Mouse (Mus musculus): ENCODE data around the gene Tmem202. TPM values are rescaled to one million over a fixed set of nuclear protein-coding genes. Genes with fewer than 3 reads are reported as not detected.

Tmem202 gene
- polyA plus RNA-seq, 1 experiment = not detected

DNA sequence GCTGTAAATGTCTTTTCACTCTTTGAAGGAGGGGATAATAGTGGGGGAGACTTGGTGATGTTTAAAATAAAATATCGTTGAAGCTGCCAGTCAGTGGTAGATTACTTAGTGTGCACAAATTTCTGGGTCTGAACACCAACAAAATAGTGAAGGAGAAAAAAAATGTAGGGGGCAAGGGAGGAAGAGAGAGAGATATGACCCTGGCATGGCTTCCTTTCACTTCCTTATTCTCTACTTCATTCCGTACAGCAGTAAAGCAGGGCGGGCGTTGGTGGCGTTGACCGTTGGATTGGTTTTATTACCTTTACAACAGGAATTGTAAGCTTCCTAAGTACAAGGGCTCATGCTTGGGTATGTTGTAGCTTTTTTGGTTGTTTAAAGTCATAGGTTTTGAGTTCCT lies 2.0 kb upstream of the Tmem202 start:
- DNase-seq (ENCODE audit: low read depth, low spot score) = no peak
- 31% methylated on average over 6 of the region's 6 CpGs for WGBS

DNA sequence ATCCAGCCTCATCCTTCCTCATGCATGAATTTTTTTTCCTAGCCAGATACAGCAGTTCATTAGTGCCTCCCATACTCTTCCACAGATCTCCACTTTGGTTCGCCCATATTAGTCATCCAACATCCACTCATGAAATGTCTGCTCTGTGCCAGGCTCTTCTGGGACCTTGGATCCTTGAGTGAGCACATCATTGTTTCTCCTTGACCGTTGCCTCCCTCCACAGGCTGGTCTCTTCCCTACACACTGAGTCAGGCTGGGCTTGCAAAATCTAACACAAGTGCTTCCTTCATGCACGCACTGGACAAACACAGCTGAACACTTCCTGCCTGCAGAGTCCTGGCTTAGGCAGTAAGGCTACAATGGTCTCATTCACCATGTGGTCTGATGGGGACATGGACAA lies 2.0 kb downstream of the Tmem202 start:
- WGBS = 40% methylated on average over 3 of the region's 3 CpGs

GRCm38 (mm10) chr9:59533889-59534288 lies 5.8 kb downstream of the Tmem202 start:
- no peak for DNase-seq (ENCODE audit: low read depth, low spot score)
- 15% methylated on average over 4 of the region's 4 CpGs for WGBS

More for the DNA sequence above, 2.0 kb downstream of the Tmem202 start:
- no peak for DNase-seq (ENCODE audit: low read depth, low spot score)

DNA sequence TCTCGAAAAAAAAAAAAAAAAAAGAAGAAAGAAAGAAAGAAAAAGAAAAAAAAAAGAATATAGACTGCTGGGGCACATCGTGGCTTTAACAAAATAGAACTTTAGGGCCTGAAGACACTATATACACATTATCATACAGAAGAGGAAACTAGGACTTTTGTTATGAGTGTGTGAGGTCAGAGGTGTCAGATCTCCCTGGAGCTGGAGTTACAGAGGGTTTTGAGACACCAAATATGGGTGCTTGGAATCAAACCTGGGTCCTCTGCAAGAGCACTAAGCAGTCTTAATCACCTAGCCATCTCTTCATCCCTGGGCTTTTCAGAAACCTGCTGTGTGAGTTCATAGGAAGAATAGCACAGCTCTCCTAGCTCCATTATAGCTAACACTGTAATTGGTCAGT lies 6.2 kb downstream of the Tmem202 start:
- DNase-seq (ENCODE audit: low read depth, low spot score) = no peak
- WGBS = 70% methylated on average over 2 of the region's 2 CpGs

- WGBS = 60% methylated on average over 5 of the region's 5 CpGs
Measured at GRCm38 (mm10) chr9:59531645-59532044, 8.0 kb downstream of the Tmem202 start.

GRCm38 (mm10) chr9:59528274-59528673 lies 11.4 kb downstream of the Tmem202 start:
- no peak for DNase-seq (ENCODE audit: low read depth, low spot score)
- 81% methylated on average over 2 of the region's 2 CpGs for WGBS

More at GRCm38 (mm10) chr9:59531645-59532044, 8.0 kb downstream of the Tmem202 start:
- DNase-seq (ENCODE audit: low read depth, low spot score) = no peak

GRCm38 (mm10) chr9:59527580-59527979 lies 12.1 kb downstream of the Tmem202 start:
- WGBS = 82% methylated on average over 3 of the region's 3 CpGs
- no peak for DNase-seq (ENCODE audit: low read depth, low spot score)

DNA sequence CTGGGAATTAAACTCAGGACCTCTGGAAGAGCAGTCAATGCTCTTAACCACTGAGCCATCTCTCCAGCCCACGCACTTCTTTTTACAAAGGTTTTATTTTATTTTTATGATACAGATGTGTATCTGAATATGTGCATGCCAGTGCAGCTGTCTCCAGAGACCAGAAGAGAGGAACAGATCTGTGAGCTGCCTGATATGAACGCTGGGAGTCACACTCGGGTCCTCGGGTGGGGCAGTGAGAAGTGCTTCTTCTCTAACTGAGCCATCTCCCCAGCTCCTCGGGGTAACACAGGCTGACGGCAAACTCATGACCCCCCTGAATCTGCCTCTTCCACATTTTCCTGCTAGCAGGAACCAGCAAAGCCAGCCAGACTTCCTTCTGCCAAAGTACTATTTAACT lies 12.9 kb downstream of the Tmem202 start:
- DNase-seq (ENCODE audit: low read depth, low spot score) = no peak
- WGBS = 66% methylated on average over 6 of the region's 6 CpGs

DNA sequence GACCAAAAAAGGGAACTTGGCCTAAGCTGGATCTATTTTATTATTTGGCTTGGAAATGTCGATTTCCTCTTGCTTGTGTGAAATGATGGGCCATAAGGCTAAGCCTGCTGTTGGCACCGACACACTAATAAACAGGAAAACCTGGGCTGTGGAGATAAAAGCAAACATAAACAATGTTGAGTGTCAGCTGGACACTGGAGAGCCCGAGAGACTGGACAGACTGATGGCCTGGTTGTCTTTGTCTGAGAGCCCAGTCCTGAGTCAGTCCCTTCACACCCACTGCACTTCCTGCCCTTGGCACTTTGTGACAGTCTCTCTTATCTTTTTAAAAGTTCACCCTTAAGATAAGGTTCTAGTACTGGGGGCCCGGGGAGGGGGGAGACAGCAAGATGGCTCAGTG lies 16.7 kb downstream of the Tmem202 start:
- DNase-seq (ENCODE audit: low read depth, low spot score) = no peak
- 38% methylated on average over 4 of the region's 4 CpGs for WGBS

DNA sequence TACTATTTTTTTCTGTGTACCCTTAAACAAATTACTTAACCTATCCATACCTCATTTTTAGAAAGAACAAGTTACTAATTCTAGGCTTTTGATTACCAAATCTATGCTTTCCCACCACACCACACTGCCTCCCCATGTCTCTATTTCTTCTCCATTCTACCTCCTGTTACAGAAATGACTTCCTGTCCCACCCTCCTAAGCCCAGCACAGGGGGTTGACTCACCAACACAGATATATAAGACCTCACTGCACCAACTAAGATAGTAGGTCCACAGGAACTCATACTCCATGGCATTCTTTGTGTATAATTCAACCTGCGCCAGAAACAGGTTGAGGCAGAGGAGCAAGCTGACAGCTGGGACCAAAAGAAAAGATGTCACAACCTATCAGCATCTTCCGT lies 20.3 kb downstream of the Tmem202 start:
- WGBS = 89% methylated on average over 2 of the region's 2 CpGs
- DNase-seq (ENCODE audit: low read depth, low spot score) = no peak

- no peak for DNase-seq (ENCODE audit: low read depth, low spot score)
- WGBS = 46% methylated on average over 5 of the region's 5 CpGs
Measured at GRCm38 (mm10) chr9:59518976-59519375, 20.7 kb downstream of the Tmem202 start.

DNA sequence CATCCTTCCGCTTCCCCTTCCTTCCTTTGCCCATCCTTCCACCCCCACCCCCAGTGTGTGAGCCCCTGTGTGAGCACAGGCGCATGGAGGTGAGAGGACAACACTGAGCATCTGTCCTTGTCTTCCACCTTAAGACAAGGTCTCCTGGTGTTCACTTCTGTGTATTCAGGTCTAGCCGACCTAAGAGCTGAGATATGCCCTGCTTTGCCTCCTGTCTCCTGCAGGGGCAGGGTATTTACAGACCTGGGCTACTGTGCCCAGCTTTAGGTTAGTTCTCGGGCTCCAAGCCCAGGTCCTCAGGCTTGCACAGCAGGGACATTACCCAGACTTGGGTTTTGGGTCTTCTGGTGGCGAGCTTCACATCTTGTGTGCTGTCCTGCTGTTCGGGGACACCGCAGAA lies 22.5 kb downstream of the Tmem202 start:
- no peak for DNase-seq (ENCODE audit: low read depth, low spot score)
- WGBS = 53% methylated on average over 7 of the region's 7 CpGs

DNA sequence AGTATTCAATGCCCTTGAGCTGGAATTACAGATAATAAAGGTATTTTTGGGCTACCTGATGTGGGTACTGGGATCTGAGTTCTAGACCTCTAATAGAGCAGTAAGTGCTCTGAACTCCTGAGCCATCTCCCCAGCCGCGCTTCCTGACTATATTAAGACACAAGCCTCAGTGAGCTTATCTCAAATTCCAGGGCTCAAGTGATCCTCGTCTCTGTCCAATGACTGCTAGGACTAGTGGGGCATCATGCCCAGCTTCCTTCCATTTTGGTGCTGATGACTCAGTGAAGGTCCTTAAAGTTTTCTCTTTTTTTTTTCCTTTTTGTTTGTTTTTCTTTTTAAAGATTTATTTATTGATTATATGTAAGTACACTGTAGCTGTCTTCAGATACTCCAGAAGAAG lies 24.6 kb downstream of the Tmem202 start:
- DNase-seq (ENCODE audit: low read depth, low spot score) = no peak
- 49% methylated on average over 3 of the region's 3 CpGs for WGBS

- WGBS = 43% methylated on average over 4 of the region's 4 CpGs
- DNase-seq (ENCODE audit: low read depth, low spot score) = no peak
Measured at GRCm38 (mm10) chr9:59512381-59512780, 27.3 kb downstream of the Tmem202 start.

DNA sequence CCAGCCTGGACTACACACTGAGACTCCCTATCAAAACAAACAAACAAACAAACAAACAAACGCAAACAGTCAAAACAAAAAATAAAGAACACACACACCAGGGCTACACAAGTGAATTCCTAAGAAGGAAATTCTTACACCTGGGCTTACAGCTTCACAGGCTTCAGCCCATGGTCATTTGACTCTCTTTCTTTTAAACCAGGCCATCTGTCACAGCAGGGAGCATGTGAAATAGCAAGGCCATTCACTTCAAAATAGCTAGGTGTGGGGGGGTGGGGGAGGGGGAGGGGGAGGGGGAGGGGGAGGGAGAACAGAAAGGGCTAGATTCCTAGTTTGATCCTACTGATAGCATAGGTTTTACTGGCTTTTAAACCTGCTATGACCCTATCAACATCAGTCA lies 31.5 kb downstream of the Tmem202 start:
- 66% methylated on average over 1 of the region's 1 CpGs for WGBS
- no peak for DNase-seq (ENCODE audit: low read depth, low spot score)

- no peak for DNase-seq (ENCODE audit: low read depth, low spot score)
Measured at GRCm38 (mm10) chr9:59487331-59487730, 52.3 kb downstream of the Tmem202 start.

DNA sequence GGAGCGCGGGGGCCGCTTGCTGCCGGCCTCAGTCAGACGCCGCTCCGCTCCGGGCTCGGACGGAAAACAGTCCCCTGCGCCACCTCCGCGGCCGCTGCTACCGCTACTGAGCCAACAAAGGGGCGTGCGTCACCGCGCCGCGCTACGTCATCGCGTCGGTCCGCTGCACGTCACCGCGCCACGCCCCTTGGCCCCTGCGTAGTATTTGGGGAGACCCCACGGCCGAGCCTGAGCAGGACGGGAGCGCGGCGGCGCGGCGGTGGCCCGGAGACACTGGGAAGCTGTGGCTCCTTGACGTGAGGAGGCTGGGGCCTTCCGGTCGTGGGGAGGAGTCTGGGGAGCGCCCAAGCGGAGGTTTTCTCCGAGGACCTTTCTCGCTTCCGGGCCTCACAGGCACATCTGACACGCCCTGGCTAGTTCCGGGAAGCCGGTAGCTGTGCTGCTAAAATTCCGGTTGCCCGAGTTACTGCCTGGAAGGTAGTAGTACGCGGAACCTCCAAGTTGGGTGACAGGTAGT lies 53.0 kb downstream of the Tmem202 start, which contains the start of gene Arih1:
Gene Arih1 (minus strand): TSS at position 70 of the 517 bp plus-strand sequence.
- DNase-seq (ENCODE audit: low read depth, low spot score) = peak; percentile 87
- WGBS = 0% methylated on average over 53 of the region's 56 CpGs

GRCm38 (mm10) chr9:59486076-59486518 lies 53.5 kb downstream of the Tmem202 start:
- 1% methylated on average over 70 of the region's 71 CpGs for WGBS
- DNase-seq (ENCODE audit: low read depth, low spot score) = no peak

DNA sequence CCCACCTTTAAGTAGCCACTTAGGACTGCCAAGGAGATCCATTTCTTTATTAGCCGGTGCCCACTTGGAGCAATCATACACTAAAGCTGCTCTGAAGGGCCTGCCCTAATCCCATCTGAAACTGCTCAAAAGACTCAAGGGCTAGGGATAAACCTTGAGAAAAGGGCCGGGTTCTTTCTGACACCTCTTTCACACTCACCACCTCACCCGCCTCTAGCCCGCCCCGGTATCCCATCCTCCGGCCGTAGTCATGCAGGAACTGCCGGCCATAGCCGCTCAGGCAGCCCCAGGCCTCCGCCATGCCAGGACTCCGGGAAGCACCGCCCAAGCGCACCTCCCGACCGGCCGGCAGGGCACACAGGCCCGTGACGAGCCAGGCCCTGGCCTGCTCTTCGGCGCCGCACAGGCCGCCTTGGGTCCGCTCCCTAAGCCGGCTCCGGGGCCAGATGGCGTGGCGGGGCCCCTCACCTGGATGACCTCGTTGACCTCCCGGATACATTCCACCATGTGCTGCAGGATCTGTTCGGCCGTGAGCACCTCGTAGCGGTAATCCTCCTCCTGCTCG lies 54.1 kb downstream of the Tmem202 start:
- no peak for DNase-seq (ENCODE audit: low read depth, low spot score)
- WGBS = under 1% methylated on average over 34 of the region's 34 CpGs

- WGBS = 1% methylated on average over 7 of the region's 7 CpGs
- no peak for DNase-seq (ENCODE audit: low read depth, low spot score)
Measured at GRCm38 (mm10) chr9:59484760-59485159, 54.9 kb downstream of the Tmem202 start.

- 31% methylated on average over 1 of the region's 1 CpGs for WGBS
- DNase-seq (ENCODE audit: low read depth, low spot score) = no peak
Measured at GRCm38 (mm10) chr9:59482419-59482818, 57.2 kb downstream of the Tmem202 start.

- no peak for DNase-seq (ENCODE audit: low read depth, low spot score)
- 57% methylated on average over 2 of the region's 2 CpGs for WGBS
Measured at GRCm38 (mm10) chr9:59476617-59477016, 63.0 kb downstream of the Tmem202 start.

Data from large intestine, adult 2 months (tissue).